ENCODE assay signal across 16 mouse cellular contexts in the genomic region with DNA sequence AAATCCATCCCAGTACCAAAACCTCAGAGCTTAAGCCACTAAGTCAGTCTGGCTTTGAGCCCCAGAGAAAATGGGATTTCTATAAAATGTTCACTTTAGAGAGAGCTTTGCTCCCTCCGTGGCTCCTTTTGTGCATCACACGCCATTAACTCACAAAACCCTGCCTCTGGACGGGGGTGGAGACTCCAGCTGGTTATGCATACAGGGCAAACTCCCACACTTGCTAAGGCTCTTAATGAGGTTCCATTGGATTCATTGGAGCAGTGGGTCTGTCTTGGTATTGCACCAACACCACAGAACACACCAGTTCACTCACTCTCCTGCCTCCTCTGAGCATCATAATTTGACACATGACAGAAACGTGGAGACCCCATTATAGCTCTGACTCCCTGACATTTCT.
"Had no signal": no experiment of that assay in that cellular context is flagged by ENCODE, and none has a peak within 500 bp of the region (broad histone marks: within the 10 kb centered on the region; RNA-seq: fewer than 3 reads in every experiment).

No protein-coding gene starts in this region.

- H3K9ac ChIP-seq: lung, embryonic 14.5 days; neural tube, embryonic 12.5 days had no signal

- H3K4me2 ChIP-seq: lung, embryonic 14.5 days; neural tube, embryonic 12.5 days had no signal

- H3K9me3 ChIP-seq: midbrain, embryonic 10.5 days; neural tube, embryonic 12.5 days had no signal

- H3K27ac ChIP-seq: midbrain, embryonic 10.5 days; neural tube, embryonic 12.5 days had no signal

- ATAC-seq: midbrain, embryonic 16.5 days had no signal

- DNase-seq: lung, adult 18-20 months; lung, embryonic 14.5 days; lung, postnatal 10 days; lung, postnatal 4 days; midbrain, embryonic 14.5 days; right cerebral cortex, adult 18-20 months; right cerebral cortex, postnatal 25 days; right cerebral cortex, postnatal 4 days; spleen, adult 18-20 months; thymus, adult 18-20 months; thymus, postnatal 14 days; thymus, postnatal 36 days had no signal

- H3K4me1 ChIP-seq: midbrain, embryonic 10.5 days had no signal

- H3K36me3 ChIP-seq: midbrain, embryonic 10.5 days; neural tube, embryonic 12.5 days had no signal

- H3K4me3 ChIP-seq: midbrain, embryonic 10.5 days; myocyte; neural tube, embryonic 12.5 days had no signal

- H3K27me3 ChIP-seq: neural tube, embryonic 12.5 days had no signal
